Mouse (Mus musculus) adrenal gland, postnatal 0 days (tissue): ENCODE results near the gene Gpr173. TPM values are rescaled to one million over a fixed set of nuclear protein-coding genes. Genes with fewer than 3 reads are reported as not detected.

Source experiments
- polyA plus RNA-seq: library from polyadenylated mRNA; unstranded; fragments of >200 nt; fragmentation: Nextera tagmentation; extraction: Ambion mirVana; gene quantifications from 2 replicates; pipeline ENCODE4 v1.2.1, GENCODE M21; 2015

Gpr173 gene
- 1.7 and 3.8 TPM in 2 replicates for polyA plus RNA-seq

GRCm38 (mm10) chrX:152368397-152369273 lies at the start of gene Gpr173:
TSS of gene Gpr173 (minus strand) at chrX:152368704.

DNA sequence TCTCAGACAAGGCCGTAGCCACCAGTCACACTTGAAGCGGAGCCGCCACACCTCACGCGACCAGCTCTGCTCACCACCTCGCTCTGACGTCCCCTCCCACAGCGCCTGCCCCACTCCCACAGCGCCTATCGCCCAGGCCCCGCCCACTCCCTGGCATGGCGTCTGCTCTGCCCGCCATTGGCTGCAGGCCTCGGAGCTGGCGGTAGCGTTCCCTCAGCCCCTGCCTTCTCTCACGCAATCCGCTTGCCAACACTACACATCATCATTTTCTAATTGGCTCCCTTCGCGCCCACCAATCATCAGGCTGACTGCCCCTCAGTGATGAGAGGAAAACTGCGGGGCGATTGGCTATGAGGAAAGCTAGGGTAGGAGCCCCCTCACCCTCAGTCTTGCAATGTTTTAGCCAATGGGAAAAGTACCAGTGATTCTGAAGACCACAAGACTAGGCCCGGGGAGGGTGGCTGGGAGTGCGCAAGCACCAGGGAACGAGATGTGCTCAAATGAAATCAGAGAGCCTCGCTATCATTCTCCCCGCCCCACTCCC lies 26.1 kb downstream of the Gpr173 start, which contains the start of gene Tspyl2:
Gene Tspyl2, minus strand, starts transcription at position 68 of the 544 bp plus-strand sequence.

DNA sequence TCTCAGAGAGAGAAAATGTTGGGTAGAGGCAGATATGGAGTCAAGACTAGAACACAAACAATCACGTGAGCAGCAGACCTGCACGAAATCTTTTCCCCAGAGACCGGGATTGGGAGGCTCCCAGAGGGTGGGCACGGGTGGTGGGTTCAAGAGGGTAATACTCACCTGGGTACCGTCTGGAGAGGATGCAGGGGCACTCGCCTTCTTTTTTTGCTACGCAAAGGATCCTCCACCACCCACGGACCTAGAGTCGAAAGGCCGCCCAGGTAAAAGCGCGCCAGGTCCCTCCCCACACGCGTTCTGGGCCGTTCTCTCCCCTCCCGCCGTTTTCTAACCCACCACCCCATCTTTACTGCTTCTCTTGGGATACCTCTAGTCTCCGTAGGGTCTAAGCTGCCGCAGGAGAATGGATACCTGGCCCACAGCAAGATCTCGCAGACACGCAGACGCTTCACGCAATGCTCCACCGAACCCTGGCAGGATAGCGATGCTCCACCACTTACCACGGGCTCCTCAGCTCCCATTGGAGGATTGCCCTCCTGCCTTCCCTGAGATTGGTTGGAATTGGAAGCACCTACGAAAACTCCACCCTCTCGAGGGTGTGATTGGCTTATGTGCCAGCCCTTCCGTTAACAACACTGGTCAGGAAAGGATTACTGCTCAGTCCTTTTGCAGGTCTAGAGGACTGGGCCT lies 41.4 kb downstream of the Gpr173 start, which contains the start of gene Kantr:
Gene Kantr, minus strand, starts transcription at position 500 of the 693 bp plus-strand sequence.

Other genes with a start within 250 kb of the Gpr173 start
- 6.1 and 7.6 TPM in 2 replicates for gene Iqsec2, start 224.4 kb downstream of the Gpr173 start, polyA plus RNA-seq
- 16.0 and 21.4 TPM in 2 replicates for gene Kdm5c, start 135.7 kb downstream of the Gpr173 start, polyA plus RNA-seq
- 10.7 and 12.4 TPM in 2 replicates for gene Kantr, start 41.2 kb downstream of the Gpr173 start, polyA plus RNA-seq
- gene Tspyl2, start 26.3 kb downstream of the Gpr173 start, polyA plus RNA-seq = 20.0 and 31.2 TPM in 2 replicates
- not detected in 2 replicates for gene Cldn34a, start 194.6 kb upstream of the Gpr173 start, polyA plus RNA-seq